Mouse (Mus musculus): ENCODE results near the gene Shld2. TPM values are rescaled to one million over a fixed set of nuclear protein-coding genes. Genes with fewer than 3 reads are reported as not detected.
A peak's percentile ranks its signal among the peaks of the same experiment; 100 is the strongest.

The Shld2 gene
- polyA plus RNA-seq, 1 experiment from 2014 or later: 10.1 TPM

DNA sequence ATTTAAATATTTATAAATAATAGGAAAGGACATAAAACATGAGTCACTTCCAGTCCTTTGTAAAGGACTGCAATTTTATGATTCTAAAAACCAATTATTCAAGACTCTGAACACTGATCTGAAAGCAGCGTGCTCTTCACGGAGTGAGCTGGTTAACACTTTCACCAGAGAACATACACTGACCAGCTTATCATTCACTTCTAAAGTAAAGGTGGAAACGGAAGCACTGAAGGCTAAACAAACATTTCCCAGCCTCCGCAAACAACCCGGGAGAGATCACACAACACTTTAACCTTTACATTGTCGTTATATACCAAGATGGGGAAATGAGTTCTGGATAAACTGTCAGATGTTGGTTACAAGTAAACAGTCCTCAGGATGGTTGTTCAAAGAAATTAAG is 69.6 kb downstream of the Shld2 start:
- Histone ChIP-seq H3K27me3 (ENCODE audit: control insufficient read depth, insufficient read depth, low read length) (no peaks in the 10 kb centered on the region), H3K9ac (ENCODE audit: low read depth, low read length) (no peak overlapping the region), H3K4me2 (replicated peaks; ENCODE audit: low read depth, low read length) (no peak overlapping the region), H3K27ac (ENCODE audit: low read depth, low read length) (no peak overlapping the region), H3K4me1 (ENCODE audit: control insufficient read depth, insufficient read depth, low read length) (no peaks in the 10 kb centered on the region), H3K36me3 (ENCODE audit: control insufficient read depth, insufficient read depth, low read length) (no peaks in the 10 kb centered on the region), H3K9me3 (ENCODE audit: control insufficient read depth, low read length) (no peaks in the 10 kb centered on the region), H3K4me3 (ENCODE audit: low read length) (no peak overlapping the region)
- WGBS: 78% methylated on average over 6 of the region's 6 CpGs
- no peak for ATAC-seq (ENCODE audit: low FRiP score, low TSS enrichment)

DNA sequence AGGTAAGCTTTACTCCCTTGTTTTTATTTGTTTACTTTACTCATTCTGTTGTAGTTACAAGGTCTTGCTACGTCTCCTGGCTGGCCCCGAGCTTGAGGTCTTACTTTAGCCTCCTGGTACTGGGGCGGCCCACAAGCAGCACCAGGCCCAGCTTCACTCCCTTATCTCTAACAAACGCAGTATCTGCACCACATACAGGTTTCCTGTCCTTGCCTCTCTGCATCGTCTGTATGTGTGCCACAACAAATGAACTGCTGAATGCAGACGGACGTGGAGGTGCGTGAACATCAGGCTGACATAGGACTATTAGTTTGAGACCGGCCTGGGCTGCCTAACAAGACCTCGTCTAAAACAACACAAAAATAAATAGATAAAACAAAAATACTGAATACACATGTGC is 70.0 kb downstream of the Shld2 start:
- no peaks in the 10 kb centered on the region for H3K27me3 ChIP-seq (ENCODE audit: control insufficient read depth, insufficient read depth, low read length)
- H3K4me1 ChIP-seq (ENCODE audit: control insufficient read depth, insufficient read depth, low read length): no peaks in the 10 kb centered on the region
- no peak overlapping the region for H3K4me3 ChIP-seq (ENCODE audit: low read length)
- no peak overlapping the region for H3K9ac ChIP-seq (ENCODE audit: low read depth, low read length)
- ATAC-seq (ENCODE audit: low FRiP score, low TSS enrichment): no peak
- no peak overlapping the region for H3K4me2 ChIP-seq (replicated peaks; ENCODE audit: low read depth, low read length)
- no peaks in the 10 kb centered on the region for H3K36me3 ChIP-seq (ENCODE audit: control insufficient read depth, insufficient read depth, low read length)
- H3K27ac ChIP-seq (ENCODE audit: low read depth, low read length): no peak overlapping the region
- H3K9me3 ChIP-seq (ENCODE audit: control insufficient read depth, low read length): no peaks in the 10 kb centered on the region
- WGBS: 84% methylated on average over 10 of the region's 10 CpGs

DNA sequence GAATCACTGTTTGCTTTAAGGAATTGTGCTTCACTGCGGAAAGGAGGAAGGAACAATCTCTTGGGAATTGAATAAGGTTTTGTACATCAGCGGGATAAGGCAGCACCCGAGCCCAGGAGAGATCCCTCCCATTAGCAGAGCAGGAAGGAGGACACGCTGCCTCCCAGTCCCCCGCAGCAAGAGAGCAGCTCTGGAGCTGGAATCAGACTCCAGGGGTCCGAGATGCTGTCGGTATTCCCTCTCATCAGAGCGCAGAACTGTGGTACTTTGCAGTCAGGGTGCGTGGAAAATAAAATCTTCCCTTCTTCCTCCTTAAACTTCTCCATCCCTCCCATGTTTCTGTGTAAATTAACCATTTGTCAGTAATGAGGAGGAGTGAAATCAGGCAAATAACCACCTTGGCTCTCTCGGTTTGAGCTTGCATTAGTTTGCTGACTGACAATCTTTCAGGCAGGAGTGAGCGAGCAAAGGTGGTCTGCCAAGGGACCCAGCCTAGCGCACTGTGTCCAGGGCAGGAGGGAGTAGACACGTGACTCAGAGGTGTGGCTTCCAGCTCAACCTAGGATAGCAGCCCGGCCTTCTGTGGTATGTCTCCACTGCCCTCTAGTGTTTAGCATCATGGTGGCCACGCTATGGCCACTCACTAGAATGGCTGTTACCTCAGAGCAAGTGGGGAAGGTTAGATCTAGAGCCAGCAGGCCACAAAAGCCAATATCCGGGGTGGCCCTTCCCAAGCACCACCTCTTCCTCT is 75.5 kb downstream of the Shld2 start:
- Histone ChIP-seq H3K4me1 (ENCODE audit: control insufficient read depth, insufficient read depth, low read length) (no peaks in the 10 kb centered on the region), H3K9ac (ENCODE audit: low read depth, low read length) (no peak overlapping the region), H3K4me3 (ENCODE audit: low read length) (peak overlapping the region; percentile 10), H3K27ac (ENCODE audit: low read depth, low read length) (no peak overlapping the region), H3K4me2 (replicated peaks; ENCODE audit: low read depth, low read length) (peak overlapping the region; percentile 46), H3K9me3 (ENCODE audit: control insufficient read depth, low read length) (no peaks in the 10 kb centered on the region), H3K36me3 (ENCODE audit: control insufficient read depth, insufficient read depth, low read length) (no peaks in the 10 kb centered on the region), H3K27me3 (ENCODE audit: control insufficient read depth, insufficient read depth, low read length) (no peaks in the 10 kb centered on the region)
- 3% methylated on average over 16 of the region's 16 CpGs for whole genome bisulfite sequencing
- ATAC-seq (ENCODE audit: low FRiP score, low TSS enrichment): peak; percentile 99

DNA sequence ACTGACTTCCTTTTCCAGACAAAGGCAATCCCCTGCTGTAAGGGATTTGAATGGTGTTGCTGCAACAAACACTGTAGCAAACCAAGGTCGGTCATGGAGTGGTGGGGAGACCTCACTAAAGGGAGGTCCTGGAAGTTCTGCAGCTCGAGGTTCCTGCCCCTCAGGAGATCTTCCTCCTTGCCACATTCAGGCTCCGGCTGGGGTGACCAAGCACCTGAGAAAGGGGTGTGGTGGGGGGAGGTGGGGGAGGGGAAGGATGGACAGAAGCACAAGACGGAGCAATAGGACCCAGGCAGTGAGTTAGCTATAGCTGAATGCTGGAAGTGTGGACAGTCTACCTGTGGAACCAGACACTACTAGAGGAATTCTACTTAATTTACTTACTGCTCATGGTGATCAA is 76.4 kb downstream of the Shld2 start:
- Histone ChIP-seq H3K4me1 (ENCODE audit: control insufficient read depth, insufficient read depth, low read length) (no peaks in the 10 kb centered on the region), H3K9me3 (ENCODE audit: control insufficient read depth, low read length) (no peaks in the 10 kb centered on the region), H3K27ac (ENCODE audit: low read depth, low read length) (no peak overlapping the region), H3K27me3 (ENCODE audit: control insufficient read depth, insufficient read depth, low read length) (no peaks in the 10 kb centered on the region), H3K4me2 (replicated peaks; ENCODE audit: low read depth, low read length) (no peak overlapping the region), H3K36me3 (ENCODE audit: control insufficient read depth, insufficient read depth, low read length) (no peaks in the 10 kb centered on the region), H3K4me3 (ENCODE audit: low read length) (no peak overlapping the region), H3K9ac (ENCODE audit: low read depth, low read length) (no peak overlapping the region)
- WGBS: 63% methylated on average over 4 of the region's 4 CpGs
- ATAC-seq (ENCODE audit: low FRiP score, low TSS enrichment): no peak

DNA sequence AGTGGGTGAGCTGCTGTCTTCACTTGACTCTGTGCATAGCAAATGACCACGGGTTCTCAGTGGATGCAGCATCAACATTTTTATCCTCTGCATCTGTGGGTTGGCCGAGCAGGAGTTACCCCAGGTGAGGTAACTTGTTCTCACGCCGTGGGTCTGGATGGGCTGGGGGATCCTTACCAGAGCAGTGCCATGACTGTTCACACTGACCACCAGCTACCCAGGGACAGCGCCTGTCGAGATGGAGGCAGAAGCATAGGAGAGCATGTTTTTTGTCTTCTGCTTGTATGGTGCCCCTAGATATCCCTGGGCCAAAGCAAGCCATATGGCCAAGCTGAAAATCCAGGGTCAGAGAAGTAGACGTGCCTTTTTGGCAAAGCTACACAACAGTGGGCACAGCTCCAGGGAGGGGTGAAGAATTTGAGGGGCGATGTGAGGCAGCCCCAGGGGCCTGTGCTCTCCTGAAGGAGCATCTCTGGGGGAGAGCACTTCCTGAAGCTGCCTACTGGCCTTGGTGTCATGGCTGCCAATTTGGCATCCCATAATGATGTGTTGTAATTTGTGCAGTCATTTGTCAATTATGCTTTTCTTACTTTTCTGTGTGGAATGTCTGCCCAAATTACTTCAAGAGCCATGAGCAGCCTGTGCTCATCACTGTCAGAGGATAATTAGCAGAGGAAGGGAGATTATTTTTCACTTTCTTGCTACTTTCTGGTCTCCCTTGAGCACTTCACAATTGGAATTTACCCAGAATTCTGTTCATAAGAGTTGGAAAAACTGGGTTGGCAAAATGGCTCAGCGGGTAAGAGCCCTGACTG is 77.2 kb downstream of the Shld2 start:
- H3K27ac ChIP-seq (ENCODE audit: low read depth, low read length): no peak overlapping the region
- H3K27me3 ChIP-seq (ENCODE audit: control insufficient read depth, insufficient read depth, low read length): no peaks in the 10 kb centered on the region
- 84% methylated on average over 9 of the region's 9 CpGs for WGBS

DNA sequence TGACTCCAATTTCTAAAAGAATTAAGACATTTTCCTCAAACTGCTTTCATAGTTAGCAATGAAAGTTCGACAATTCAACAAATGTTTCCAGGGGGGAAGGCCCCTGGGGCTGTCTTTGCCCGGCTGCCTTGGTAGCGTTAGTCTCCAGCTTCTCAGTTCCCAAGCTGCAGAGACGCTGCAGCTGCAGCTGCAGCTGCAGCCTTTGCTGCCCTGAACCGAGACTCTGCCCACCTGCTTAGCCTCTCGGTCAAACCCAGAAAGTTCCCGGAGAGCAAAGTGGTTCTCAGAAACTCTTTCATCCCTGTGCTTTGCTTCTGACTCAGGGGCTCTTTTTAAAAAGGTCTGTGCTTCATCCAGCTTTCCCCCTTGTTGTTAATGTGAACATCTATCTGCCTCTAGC is 78.0 kb downstream of the Shld2 start:
- no peak for ATAC-seq (ENCODE audit: low FRiP score, low TSS enrichment)

More for the DNA sequence above, 77.2 kb downstream of the Shld2 start:
- ATAC-seq (ENCODE audit: low FRiP score, low TSS enrichment): no peak
- no peaks in the 10 kb centered on the region for H3K4me1 ChIP-seq (ENCODE audit: control insufficient read depth, insufficient read depth, low read length)
- no peaks in the 10 kb centered on the region for H3K9me3 ChIP-seq (ENCODE audit: control insufficient read depth, low read length)
- no peaks in the 10 kb centered on the region for H3K36me3 ChIP-seq (ENCODE audit: control insufficient read depth, insufficient read depth, low read length)
- no peak overlapping the region for H3K4me3 ChIP-seq (ENCODE audit: low read length)
- no peak overlapping the region for H3K9ac ChIP-seq (ENCODE audit: low read depth, low read length)
- no peak overlapping the region for H3K4me2 ChIP-seq (replicated peaks; ENCODE audit: low read depth, low read length)

DNA sequence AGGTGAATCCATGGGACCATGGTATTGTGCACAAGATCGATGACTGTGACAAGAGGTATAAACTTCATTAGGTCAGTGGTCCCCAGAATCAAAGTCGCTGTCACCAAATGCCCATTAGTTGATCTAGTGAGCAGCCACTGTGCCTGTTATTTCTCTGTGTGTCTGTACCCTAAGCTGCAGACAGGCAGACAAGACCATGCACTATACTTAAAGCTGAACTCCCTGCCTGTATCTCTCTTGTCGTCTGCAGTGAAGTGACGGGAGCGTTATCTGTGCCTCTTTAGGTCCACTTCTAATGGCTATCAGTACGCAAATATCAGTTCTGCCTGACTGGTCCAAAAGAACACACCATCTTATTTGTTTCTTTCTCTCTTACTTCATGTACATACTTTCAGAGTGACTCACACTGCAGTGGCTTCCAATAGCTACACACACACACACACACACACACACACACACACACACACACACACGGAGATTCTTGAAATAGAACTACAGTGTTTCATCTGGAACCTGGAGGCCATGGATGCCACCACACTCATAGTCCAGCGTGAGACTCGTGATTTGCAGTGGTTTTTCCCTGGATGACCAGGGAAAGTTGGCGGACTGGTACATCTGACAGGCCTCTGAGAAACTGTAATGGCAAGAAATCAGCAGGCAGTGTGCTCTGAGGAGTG is 81.3 kb downstream of the Shld2 start:
- 77% methylated on average over 10 of the region's 10 CpGs for WGBS
- H3K4me3 ChIP-seq (ENCODE audit: low read length): no peak overlapping the region
- no peaks in the 10 kb centered on the region for H3K9me3 ChIP-seq (ENCODE audit: control insufficient read depth, low read length)
- no peak overlapping the region for H3K27ac ChIP-seq (ENCODE audit: low read depth, low read length)
- no peak overlapping the region for H3K4me2 ChIP-seq (replicated peaks; ENCODE audit: low read depth, low read length)
- no peak for ATAC-seq (ENCODE audit: low FRiP score, low TSS enrichment)
- no peaks in the 10 kb centered on the region for H3K4me1 ChIP-seq (ENCODE audit: control insufficient read depth, insufficient read depth, low read length)
- H3K27me3 ChIP-seq (ENCODE audit: control insufficient read depth, insufficient read depth, low read length): no peaks in the 10 kb centered on the region
- no peak overlapping the region for H3K9ac ChIP-seq (ENCODE audit: low read depth, low read length)
- H3K36me3 ChIP-seq (ENCODE audit: control insufficient read depth, insufficient read depth, low read length): no peaks in the 10 kb centered on the region

More for the DNA sequence above, 78.0 kb downstream of the Shld2 start:
- H3K9ac ChIP-seq (ENCODE audit: low read depth, low read length): no peak overlapping the region
- 68% methylated on average over 7 of the region's 7 CpGs for WGBS
- no peak overlapping the region for H3K4me3 ChIP-seq (ENCODE audit: low read length)
- no peak overlapping the region for H3K4me2 ChIP-seq (replicated peaks; ENCODE audit: low read depth, low read length)
- no peaks in the 10 kb centered on the region for H3K36me3 ChIP-seq (ENCODE audit: control insufficient read depth, insufficient read depth, low read length)
- no peak overlapping the region for H3K27ac ChIP-seq (ENCODE audit: low read depth, low read length)
- no peaks in the 10 kb centered on the region for H3K27me3 ChIP-seq (ENCODE audit: control insufficient read depth, insufficient read depth, low read length)
- H3K9me3 ChIP-seq (ENCODE audit: control insufficient read depth, low read length): no peaks in the 10 kb centered on the region
- no peaks in the 10 kb centered on the region for H3K4me1 ChIP-seq (ENCODE audit: control insufficient read depth, insufficient read depth, low read length)

DNA sequence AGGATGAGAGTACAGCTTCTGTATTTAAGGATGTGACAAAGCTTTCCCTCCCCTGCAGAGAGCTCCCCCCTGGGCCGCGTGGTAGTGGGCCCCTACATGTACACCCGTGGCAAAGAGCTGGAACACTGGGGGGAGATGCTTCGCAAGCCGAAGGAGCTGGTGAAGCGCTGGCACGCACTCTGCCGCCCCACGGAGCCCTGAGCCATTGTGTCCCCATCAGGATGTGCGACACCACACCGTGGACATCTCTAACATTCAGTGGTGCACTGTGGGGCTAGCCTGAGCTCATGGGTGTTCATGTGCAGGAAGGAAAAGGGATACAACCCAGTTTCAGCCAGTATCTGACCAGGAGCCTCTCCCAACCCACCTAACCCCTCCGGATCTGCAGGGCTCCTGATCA is 82.3 kb downstream of the Shld2 start:
- no peaks in the 10 kb centered on the region for H3K27me3 ChIP-seq (ENCODE audit: control insufficient read depth, insufficient read depth, low read length)
- no peak overlapping the region for H3K27ac ChIP-seq (ENCODE audit: low read depth, low read length)
- no peaks in the 10 kb centered on the region for H3K36me3 ChIP-seq (ENCODE audit: control insufficient read depth, insufficient read depth, low read length)
- H3K4me2 ChIP-seq (replicated peaks; ENCODE audit: low read depth, low read length): no peak overlapping the region
- no peak overlapping the region for H3K4me3 ChIP-seq (ENCODE audit: low read length)
- H3K9ac ChIP-seq (ENCODE audit: low read depth, low read length): no peak overlapping the region
- no peak for ATAC-seq (ENCODE audit: low FRiP score, low TSS enrichment)
- no peaks in the 10 kb centered on the region for H3K9me3 ChIP-seq (ENCODE audit: control insufficient read depth, low read length)
- no peaks in the 10 kb centered on the region for H3K4me1 ChIP-seq (ENCODE audit: control insufficient read depth, insufficient read depth, low read length)
- WGBS: 85% methylated on average over 12 of the region's 12 CpGs

DNA sequence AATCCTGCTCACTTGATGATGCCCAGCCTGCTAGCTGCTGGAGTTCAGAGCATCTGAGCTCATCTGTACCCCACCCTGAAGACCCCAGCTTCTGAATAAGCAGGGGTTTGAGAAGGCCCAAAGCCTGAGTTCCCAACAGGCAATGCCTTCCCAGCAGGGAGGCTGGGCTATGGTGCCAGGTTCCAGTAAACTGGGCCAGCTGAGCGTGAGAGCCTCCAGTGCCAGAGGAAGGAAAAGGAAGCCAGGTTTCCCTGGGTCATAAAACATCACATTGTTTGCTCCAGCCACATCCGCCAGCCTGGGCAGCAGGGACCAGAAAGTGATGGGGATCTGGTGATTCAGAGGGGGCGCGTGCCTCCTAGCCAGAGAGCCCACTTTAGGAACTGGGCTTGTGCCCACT is 83.7 kb downstream of the Shld2 start:
- no peaks in the 10 kb centered on the region for H3K36me3 ChIP-seq (ENCODE audit: control insufficient read depth, insufficient read depth, low read length)
- H3K9ac ChIP-seq (ENCODE audit: low read depth, low read length): no peak overlapping the region
- no peaks in the 10 kb centered on the region for H3K4me1 ChIP-seq (ENCODE audit: control insufficient read depth, insufficient read depth, low read length)
- H3K9me3 ChIP-seq (ENCODE audit: control insufficient read depth, low read length): no peaks in the 10 kb centered on the region
- no peak overlapping the region for H3K4me3 ChIP-seq (ENCODE audit: low read length)
- WGBS: 76% methylated on average over 4 of the region's 4 CpGs
- H3K27ac ChIP-seq (ENCODE audit: low read depth, low read length): no peak overlapping the region
- H3K27me3 ChIP-seq (ENCODE audit: control insufficient read depth, insufficient read depth, low read length): no peaks in the 10 kb centered on the region
- H3K4me2 ChIP-seq (replicated peaks; ENCODE audit: low read depth, low read length): no peak overlapping the region
- ATAC-seq (ENCODE audit: low FRiP score, low TSS enrichment): no peak
